Mouse (Mus musculus) myocyte (in vitro differentiated cells): ENCODE data around the gene Rapgef2. TPM values are rescaled to one million over a fixed set of nuclear protein-coding genes. Genes with fewer than 3 reads are reported as not detected.
A peak's percentile ranks its signal among the peaks of the same experiment; 100 is the strongest.

Experiments
- H3K27me3 ChIP-seq: one replicate; pipeline ENCODE4 v1.6.1; 2011; ENCODE audit not compliant: control insufficient read depth, insufficient read depth, insufficient read length
- H3K36me3 ChIP-seq: one replicate; pipeline ENCODE4 v1.6.1; 2011; ENCODE audit not compliant: control insufficient read depth, insufficient read depth
- H3K4me2 ChIP-seq: one replicate; pipeline ENCODE4 v1.6.1; 2011; ENCODE audit warnings: low read depth, control low read depth
- H3K4me3 ChIP-seq: one replicate; pipeline ENCODE4 v1.5.1; 2011; ENCODE audit warnings: mild to moderate bottlenecking, control low read depth, moderate library complexity
- H3K79me2 ChIP-seq: one replicate; pipeline ENCODE4 v1.6.1; 2011; ENCODE audit not compliant: control insufficient read depth, insufficient read depth
- H3ac ChIP-seq: one replicate; pipeline ENCODE4 v1.6.1; 2011; ENCODE audit not compliant: control insufficient read depth, insufficient read length
- CEBPB ChIP-seq: IDR thresholded peaks from 2 replicates; pipeline ENCODE4 v1.6.1; 2011; ENCODE audit warnings: mild to moderate bottlenecking, moderate library complexity; ENCODE audit not compliant: poor library complexity, insufficient read depth, severe bottlenecking
- E2F4 ChIP-seq: IDR thresholded peaks from one replicate; pipeline ENCODE4 v1.6.1; 2011; ENCODE audit warnings: mild to moderate bottlenecking, control low read depth, moderate library complexity; ENCODE audit not compliant: insufficient read depth
- MAX ChIP-seq: IDR thresholded peaks from one replicate; pipeline ENCODE4 v1.6.1; 2011; ENCODE audit warnings: low read depth, mild to moderate bottlenecking, control low read depth
- MYOD1 ChIP-seq, 3 experiments: IDR thresholded peaks; one replicate each; pipeline ENCODE4 v1.6.1; 2011; ENCODE audit warnings: control low read depth in 2 of 3, low read depth in 2 of 3, mild to moderate bottlenecking in 2 of 3, moderate library complexity in 1 of 3; ENCODE audit not compliant: insufficient read length in 2 of 3, control insufficient read depth in 1 of 3
- MYOG ChIP-seq, 3 experiments: IDR thresholded peaks; one replicate each; pipeline ENCODE4 v1.6.1; 2011; ENCODE audit warnings: control low read depth in 2 of 3, low read depth in 2 of 3, mild to moderate bottlenecking in 2 of 3; ENCODE audit not compliant: insufficient read length in 2 of 3, control insufficient read depth in 1 of 3, insufficient read depth in 1 of 3
- POLR2A ChIP-seq: IDR thresholded peaks from one replicate; pipeline ENCODE4 v1.6.1; 2011; ENCODE audit warnings: low read depth, mild to moderate bottlenecking, control low read depth, moderate library complexity; ENCODE audit not compliant: insufficient read length
- POLR2AphosphoS2 ChIP-seq: IDR thresholded peaks from one replicate; pipeline ENCODE4 v1.6.1; 2011; ENCODE audit warnings: low read depth, control low read depth; ENCODE audit not compliant: insufficient read length
- REST ChIP-seq: IDR thresholded peaks from one replicate; pipeline ENCODE4 v1.6.1; 2011; ENCODE audit warnings: mild to moderate bottlenecking, control low read depth, moderate library complexity; ENCODE audit not compliant: insufficient read depth, insufficient read length
- SRF ChIP-seq: IDR thresholded peaks from one replicate; pipeline ENCODE4 v1.6.1; 2011; ENCODE audit warnings: low read depth; ENCODE audit not compliant: control insufficient read depth, insufficient read length
- TCF12 ChIP-seq: IDR thresholded peaks from one replicate; pipeline ENCODE4 v1.6.1; 2011; ENCODE audit warnings: mild to moderate bottlenecking, control low read depth; ENCODE audit not compliant: poor library complexity, insufficient read depth, severe bottlenecking
- TCF3 ChIP-seq: IDR thresholded peaks from one replicate; pipeline ENCODE4 v1.6.1; 2011; ENCODE audit warnings: low read depth, control low read depth; ENCODE audit not compliant: insufficient read length
- USF1 ChIP-seq: IDR thresholded peaks from one replicate; pipeline ENCODE4 v1.6.1; 2011; ENCODE audit warnings: low read depth, mild to moderate bottlenecking, control low read depth, moderate library complexity
- polyA plus RNA-seq: library from polyadenylated mRNA; unstranded; fragments of >200 nt; fragmentation: generic; extraction: Trizol; gene quantifications from one replicate; pipeline ENCODE4 v1.2.1, GENCODE M21; 2012; ENCODE audit warnings: missing spikeins

Rapgef2 gene
- polyA plus RNA-seq, 1 experiment, result 5.8 TPM

DNA sequence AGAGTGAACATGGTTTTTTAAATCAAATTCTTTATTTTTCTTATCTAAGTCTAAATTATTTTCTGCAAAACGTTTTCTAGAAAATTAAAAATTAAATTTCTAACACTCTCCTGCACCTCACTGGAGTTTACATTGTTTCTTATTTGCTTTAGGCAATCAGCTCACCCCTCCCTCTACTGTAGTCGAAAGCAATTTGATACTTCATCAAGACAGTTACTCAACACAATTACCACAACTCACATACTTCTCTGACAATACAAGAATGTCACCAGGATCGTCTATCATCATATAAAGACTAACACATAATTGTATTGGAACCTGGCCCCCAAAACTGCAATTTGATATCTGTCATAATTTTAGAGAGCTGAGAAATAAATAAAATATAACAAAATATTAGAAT lies 51.8 kb downstream of the Rapgef2 start:
- H3K4me3 ChIP-seq, result no peak overlapping the region
- no peak for TF ChIP-seq TCF12
- peak; percentile 74 for TF ChIP-seq CEBPB
- no peaks in the 10 kb centered on the region for H3K36me3 ChIP-seq
- H3K4me2 ChIP-seq, result peak overlapping the region; percentile 73
- H3ac ChIP-seq, result no peak overlapping the region
- H3K79me2 ChIP-seq, result peaks cover 66% of the 10 kb centered on the region
- no peaks in the 10 kb centered on the region for H3K27me3 ChIP-seq

DNA sequence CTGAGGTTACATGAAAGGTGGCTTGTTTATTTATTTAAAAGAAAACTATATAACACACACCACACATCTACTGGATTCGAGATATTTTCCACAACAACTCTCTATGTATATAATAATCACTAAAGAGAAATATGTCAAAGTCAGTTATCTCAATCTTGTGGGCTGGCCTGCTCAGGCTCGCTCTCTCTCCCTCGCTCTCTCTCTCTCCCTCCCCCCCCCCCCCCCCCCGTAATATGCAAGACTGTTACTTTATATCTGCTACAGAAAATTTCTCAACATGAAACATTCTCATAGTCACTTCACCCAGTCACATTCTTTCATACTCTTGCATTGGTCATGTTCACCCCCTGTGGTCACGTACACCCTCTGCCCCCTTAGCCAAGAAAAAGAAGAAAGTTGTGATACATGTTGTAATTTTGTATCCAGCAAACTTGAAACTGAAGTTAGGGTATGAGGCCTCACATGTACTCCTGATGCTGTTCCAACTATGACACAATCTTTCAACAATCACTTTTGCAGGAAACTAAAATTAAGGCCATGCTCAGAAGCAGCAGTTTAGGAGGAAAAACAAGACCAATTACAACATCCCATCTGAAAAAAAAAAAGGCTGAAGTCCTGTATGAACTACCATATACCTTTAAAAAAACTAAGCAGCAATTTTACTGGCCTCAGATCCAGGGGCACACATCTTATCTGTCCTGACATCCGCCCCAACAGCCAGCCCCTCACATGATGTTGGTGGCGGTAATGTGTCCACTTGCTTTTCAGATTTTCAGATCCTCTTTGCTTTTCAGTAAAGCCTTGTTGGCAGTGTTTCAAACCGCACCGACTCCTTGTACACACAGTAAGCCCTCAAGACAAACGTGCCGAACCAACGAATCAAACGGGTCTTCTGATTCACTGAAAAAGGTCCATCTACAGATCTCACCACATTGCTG lies 52.6 kb downstream of the Rapgef2 start:
- H3K4me3 ChIP-seq, result no peak overlapping the region
- H3ac ChIP-seq, result no peak overlapping the region
- H3K36me3 ChIP-seq, result no peaks in the 10 kb centered on the region
- TF ChIP-seq POLR2AphosphoS2, result no peak
- TF ChIP-seq USF1, result no peak
- no peak for TF ChIP-seq E2F4
- TF ChIP-seq MAX, result no peak
- no peak for TF ChIP-seq MYOG (IDR thresholded peaks at IDR 0.05; ENCODE audit: control insufficient read depth in 1 of 3, insufficient read depth in 1 of 3, insufficient read length in 2 of 3, low read depth in 2 of 3)
- TF ChIP-seq TCF12, result no peak
- no peak for TF ChIP-seq TCF3
- TF ChIP-seq REST, result no peak
- TF ChIP-seq SRF, result no peak
- TF ChIP-seq CEBPB, result no peak
- no peak for TF ChIP-seq MYOD1 (IDR thresholded peaks at IDR 0.05; ENCODE audit: control insufficient read depth in 1 of 3, insufficient read length in 2 of 3, low read depth in 2 of 3)
- no peak for TF ChIP-seq POLR2A
- no peaks in the 10 kb centered on the region for H3K27me3 ChIP-seq
- peaks cover 71% of the 10 kb centered on the region for H3K79me2 ChIP-seq
- H3K4me2 ChIP-seq, result peak overlapping the region; percentile 73

DNA sequence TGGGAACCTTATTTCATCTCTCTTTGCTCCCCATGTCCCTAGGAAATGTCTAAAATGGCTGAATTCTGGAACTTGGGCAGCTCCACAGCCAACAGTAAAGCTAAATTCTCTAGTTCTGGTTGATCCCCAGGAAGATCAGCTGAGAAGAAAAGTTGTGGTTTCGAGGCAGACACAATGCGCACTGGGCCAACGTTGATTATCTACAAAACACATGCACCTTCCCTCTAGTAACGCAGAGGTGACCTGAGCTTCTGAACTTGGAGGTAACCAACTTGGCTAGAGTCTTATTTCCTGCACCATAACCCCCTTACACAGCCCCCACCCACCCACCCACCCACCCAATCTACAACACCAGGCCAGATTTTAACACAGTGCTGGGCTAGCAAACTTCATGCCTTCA lies 55.6 kb downstream of the Rapgef2 start:
- TF ChIP-seq CEBPB, result no peak
- TF ChIP-seq MYOG (IDR thresholded peaks at IDR 0.05; ENCODE audit: control insufficient read depth in 1 of 3, insufficient read depth in 1 of 3, insufficient read length in 2 of 3, low read depth in 2 of 3), result no peak
- TF ChIP-seq MYOD1 (IDR thresholded peaks at IDR 0.05; ENCODE audit: control insufficient read depth in 1 of 3, insufficient read length in 2 of 3, low read depth in 2 of 3), result no peak
- TF ChIP-seq MAX, result no peak
- Histone ChIP-seq H3K36me3 (no peaks in the 10 kb centered on the region), H3K4me3 (no peak overlapping the region), H3K4me2 (no peak overlapping the region), H3K27me3 (no peaks in the 10 kb centered on the region), H3K79me2 (peaks cover 77% of the 10 kb centered on the region), H3ac (no peak overlapping the region)

DNA sequence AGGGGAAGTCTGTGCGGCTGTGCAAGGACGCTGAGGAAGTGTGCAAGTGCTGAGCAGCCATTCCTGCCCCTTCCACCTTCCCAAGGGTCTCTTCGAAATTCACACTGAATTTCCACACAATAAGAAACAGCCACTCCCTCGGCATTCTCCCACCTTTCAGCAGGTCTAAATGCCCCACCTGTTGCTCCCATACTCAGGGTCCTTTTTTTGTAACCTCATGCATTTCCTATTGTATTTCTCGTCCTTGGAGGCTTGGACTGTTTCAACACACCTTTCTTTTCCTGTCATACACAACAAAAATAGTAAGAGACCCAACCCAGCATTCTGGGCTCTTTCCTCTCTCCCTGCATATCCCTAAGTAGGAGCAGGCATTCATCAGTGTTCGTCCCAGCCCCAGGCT lies 56.8 kb downstream of the Rapgef2 start:
- no peak overlapping the region for H3ac ChIP-seq
- no peaks in the 10 kb centered on the region for H3K36me3 ChIP-seq
- H3K27me3 ChIP-seq, result no peaks in the 10 kb centered on the region
- H3K79me2 ChIP-seq, result peaks cover 76% of the 10 kb centered on the region
- no peak overlapping the region for H3K4me3 ChIP-seq
- H3K4me2 ChIP-seq, result no peak overlapping the region
- no peak for TF ChIP-seq TCF12
- TF ChIP-seq MYOG (IDR thresholded peaks at IDR 0.05; ENCODE audit: control insufficient read depth in 1 of 3, insufficient read depth in 1 of 3, insufficient read length in 2 of 3, low read depth in 2 of 3), result no peak
- TF ChIP-seq POLR2A, result no peak
- no peak for TF ChIP-seq TCF3
- TF ChIP-seq POLR2AphosphoS2, result no peak
- TF ChIP-seq E2F4, result no peak
- TF ChIP-seq CEBPB, result no peak

DNA sequence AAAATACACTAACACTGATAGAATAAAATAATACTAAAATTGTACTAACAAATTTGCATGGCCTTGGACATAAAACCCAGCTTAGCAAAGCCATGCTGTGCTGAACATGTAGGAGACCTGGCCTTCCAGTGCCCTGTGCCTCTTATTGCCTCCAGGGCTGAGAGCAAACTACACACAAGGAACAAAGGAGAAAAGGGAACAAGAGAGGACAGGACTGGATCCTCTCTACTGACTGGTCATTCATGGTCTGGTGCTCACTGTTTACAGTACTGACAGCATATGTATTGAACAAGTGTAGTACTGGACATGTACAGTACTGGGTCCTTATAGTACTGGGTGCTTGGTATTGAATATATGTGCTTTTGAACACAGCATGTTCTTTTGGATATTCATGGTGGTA lies 58.0 kb downstream of the Rapgef2 start:
- Histone ChIP-seq H3ac (no peak overlapping the region), H3K79me2 (peaks cover 79% of the 10 kb centered on the region), H3K4me2 (no peak overlapping the region), H3K27me3 (no peaks in the 10 kb centered on the region), H3K4me3 (no peak overlapping the region), H3K36me3 (no peaks in the 10 kb centered on the region)
- TF ChIP-seq TCF3, result no peak
- no peak for TF ChIP-seq E2F4
- no peak for TF ChIP-seq MYOG (IDR thresholded peaks at IDR 0.05; ENCODE audit: control insufficient read depth in 1 of 3, insufficient read depth in 1 of 3, insufficient read length in 2 of 3, low read depth in 2 of 3)
- no peak for TF ChIP-seq TCF12
- no peak for TF ChIP-seq REST
- TF ChIP-seq CEBPB, result no peak
- TF ChIP-seq USF1, result no peak
- no peak for TF ChIP-seq POLR2A
- TF ChIP-seq MAX, result no peak
- no peak for TF ChIP-seq SRF
- TF ChIP-seq POLR2AphosphoS2, result no peak
- no peak for TF ChIP-seq MYOD1 (IDR thresholded peaks at IDR 0.05; ENCODE audit: control insufficient read depth in 1 of 3, insufficient read length in 2 of 3, low read depth in 2 of 3)
